Mouse (Mus musculus) hindbrain, embryonic 11.5 days (tissue): ENCODE data around the gene Letm1. TPM values are rescaled to one million over a fixed set of nuclear protein-coding genes. Genes with fewer than 3 reads are reported as not detected.

Experiments
- ATAC-seq: fragments of 200-750 bp; cut with Nextera tagmentation; 2 replicates; pipeline ENCODE4 v1.8.0; 2017; ENCODE audit warnings: mild to moderate bottlenecking, moderate TSS enrichment, moderate library complexity; ENCODE audit not compliant: low FRiP score
- DNase-seq: peaks from one replicate; pipeline ENCODE4 v3.0.0-alpha.2; 2015; ENCODE audit warnings: low spot score
- H3K27ac ChIP-seq: fragments of 300-500 bp; sonication (generic); 2 replicates; pipeline ENCODE4 v1.5.1; 2014; ENCODE audit warnings: mild to moderate bottlenecking, low read depth, low read length
- H3K27me3 ChIP-seq: fragments of 300-500 bp; sonication (generic); 2 replicates; pipeline ENCODE4 v1.6.1; 2014; ENCODE audit warnings: mild to moderate bottlenecking, low read length, moderate library complexity, mixed read lengths; ENCODE audit not compliant: control insufficient read depth, insufficient read depth
- H3K36me3 ChIP-seq: fragments of 300-500 bp; sonication (generic); 2 replicates; pipeline ENCODE4 v1.6.1; 2014; ENCODE audit warnings: mild to moderate bottlenecking, low read length, moderate library complexity, mixed read lengths; ENCODE audit not compliant: control insufficient read depth, insufficient read depth
- H3K4me1 ChIP-seq: fragments of 300-500 bp; sonication (generic); replicated peaks from 2 replicates; pipeline ENCODE4 v1.6.1; 2014; ENCODE audit warnings: low read length, mixed read lengths; ENCODE audit not compliant: control insufficient read depth, insufficient read depth
- H3K4me2 ChIP-seq: fragments of 300-500 bp; sonication (generic); replicated peaks from 2 replicates; pipeline ENCODE4 v1.6.1; 2014; ENCODE audit warnings: mild to moderate bottlenecking, low read depth, low read length
- H3K4me3 ChIP-seq: fragments of 300-500 bp; sonication (generic); 2 replicates; pipeline ENCODE4 v1.5.1; 2014; ENCODE audit warnings: low read depth, low read length
- H3K9ac ChIP-seq: fragments of 300-500 bp; sonication (generic); 2 replicates; pipeline ENCODE4 v1.6.1; 2014; ENCODE audit warnings: low read depth, low read length
- H3K9me3 ChIP-seq: fragments of 300-500 bp; sonication (generic); 2 replicates; pipeline ENCODE4 v1.6.1; 2016; ENCODE audit warnings: low read length; ENCODE audit not compliant: control insufficient read depth
- WGBS: fragments of 180-500 bp; shearing (Covaris S2); extraction: QIAGEN DNeasy Blood & Tissue Kit; methylation state at CpG from one replicate; pipeline ENCODE4 v1.1.7; 2014; 5-methylcytosine and 5-hydroxymethylcytosine counted together
- polyA plus RNA-seq: library from polyadenylated mRNA; unstranded; fragments of >200 nt; fragmentation: Nextera tagmentation; extraction: Ambion mirVana; gene quantifications from 2 replicates; pipeline ENCODE4 v1.2.1, GENCODE M21; 2014

The Letm1 gene
- polyA plus RNA-seq, result 40.2 and 44.9 TPM in 2 replicates

DNA sequence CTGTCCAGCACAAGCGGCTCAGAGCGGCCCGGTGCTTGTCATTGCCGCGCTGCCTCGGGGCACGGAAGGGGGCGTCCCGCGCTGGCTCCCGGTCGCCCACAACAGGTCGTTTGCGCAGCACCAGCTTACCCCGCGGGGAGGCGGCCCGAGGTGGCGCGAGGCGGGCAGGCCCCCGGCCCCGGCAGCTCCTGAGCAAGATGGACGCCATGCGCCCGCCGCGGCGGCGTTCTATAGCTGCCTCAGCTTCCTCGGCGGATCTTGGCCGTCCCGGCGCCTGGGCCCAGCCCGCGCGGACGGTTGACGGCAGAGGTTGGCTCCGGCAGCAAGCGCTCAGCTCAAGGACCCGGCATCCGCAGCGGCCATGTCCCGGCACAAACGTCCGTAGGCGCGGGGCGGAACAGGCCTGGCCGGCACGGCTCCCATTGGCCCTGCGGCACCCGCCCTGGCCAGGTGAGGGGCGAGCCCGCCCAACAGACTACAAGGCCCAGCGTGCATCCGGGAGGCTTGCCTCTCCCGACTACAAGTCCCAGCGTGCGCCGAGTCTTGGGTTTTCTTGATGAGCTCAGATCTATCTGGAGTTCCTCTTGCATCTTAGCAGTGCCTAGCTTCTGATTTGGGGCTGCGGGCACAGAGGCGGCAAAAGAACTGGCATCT, at the start of gene Letm1:
Gene Letm1 (minus strand): TSS at position 473 of the 654 bp plus-strand sequence.
- Histone ChIP-seq H3K27me3 (no peaks in the 10 kb centered on the region), H3K27ac (peak within 1 kb of the TSS; percentile 86), H3K36me3 (no peaks in the 10 kb centered on the region), H3K4me3 (peak within 1 kb of the TSS; percentile 88), H3K4me2 (peak within 1 kb of the TSS; percentile 88), H3K9me3 (no peaks in the 10 kb centered on the region), H3K4me1 (no peaks in the 10 kb centered on the region; the same call in 1 of the 2 replicates), H3K9ac (peak within 1 kb of the TSS; percentile 85)
- peak; percentile 100 for ATAC-seq
- DNase-seq, result peak; percentile 93
- WGBS, result under 1% methylated on average over 61 of the region's 65 CpGs

DNA sequence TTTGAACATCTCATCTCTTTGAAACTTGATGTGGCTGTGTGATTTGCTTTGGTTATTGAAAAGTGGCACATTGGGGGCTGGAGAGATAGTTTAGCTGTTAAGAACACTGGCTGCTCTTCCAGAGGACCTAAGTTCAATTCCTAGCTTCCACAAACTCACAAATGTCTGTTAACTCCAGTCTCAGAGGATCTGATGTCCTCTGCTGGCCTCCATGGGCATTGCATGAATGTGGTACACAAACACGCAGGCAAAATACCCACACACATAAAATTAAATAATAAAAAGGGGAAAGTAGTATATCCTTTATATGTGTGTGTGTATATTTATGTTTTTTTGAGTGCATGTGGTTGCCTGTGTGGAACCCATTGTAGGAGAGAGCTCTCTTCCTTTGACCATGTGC, 48.2 kb upstream of the Letm1 start:
- no peak overlapping the region for H3K4me2 ChIP-seq
- H3K27ac ChIP-seq, result no peak overlapping the region
- H3K9me3 ChIP-seq, result no peaks in the 10 kb centered on the region
- H3K36me3 ChIP-seq, result no peaks in the 10 kb centered on the region
- no peaks in the 10 kb centered on the region for H3K4me1 ChIP-seq
- DNase-seq (no peak), ATAC-seq (no peak)
- H3K27me3 ChIP-seq, result no peaks in the 10 kb centered on the region
- H3K9ac ChIP-seq, result no peak overlapping the region
- H3K4me3 ChIP-seq, result no peak overlapping the region
- 86% methylated on average over 1 of the region's 1 CpGs for WGBS

GRCm38 (mm10) chr5:33829958-33830357, 47.3 kb upstream of the Letm1 start:
- ATAC-seq (no peak), DNase-seq (no peak)
- no peak overlapping the region for H3K4me3 ChIP-seq
- H3K36me3 ChIP-seq, result no peaks in the 10 kb centered on the region
- no peak overlapping the region for H3K27ac ChIP-seq
- no peak overlapping the region for H3K4me2 ChIP-seq
- 91% methylated on average over 3 of the region's 3 CpGs for WGBS
- no peaks in the 10 kb centered on the region for H3K27me3 ChIP-seq
- no peaks in the 10 kb centered on the region for H3K9me3 ChIP-seq
- H3K9ac ChIP-seq, result no peak overlapping the region
- H3K4me1 ChIP-seq, result no peaks in the 10 kb centered on the region

- Histone ChIP-seq H3K4me2 (no peak overlapping the region), H3K9me3 (no peaks in the 10 kb centered on the region), H3K36me3 (no peaks in the 10 kb centered on the region), H3K4me1 (no peaks in the 10 kb centered on the region; the same call in 1 of the 2 replicates), H3K27me3 (no peaks in the 10 kb centered on the region), H3K9ac (no peak overlapping the region), H3K27ac (no peak overlapping the region), H3K4me3 (no peak overlapping the region)
- DNase-seq (no peak), ATAC-seq (no peak)
- 87% methylated on average over 8 of the region's 8 CpGs for WGBS
Measured at GRCm38 (mm10) chr5:33828107-33828506, 45.5 kb upstream of the Letm1 start.

- no peak overlapping the region for H3K27ac ChIP-seq
- no peaks in the 10 kb centered on the region for H3K27me3 ChIP-seq
- DNase-seq (no peak), ATAC-seq (no peak)
- H3K4me3 ChIP-seq, result no peak overlapping the region
- no peaks in the 10 kb centered on the region for H3K9me3 ChIP-seq
- no peaks in the 10 kb centered on the region; the same call in 1 of the 2 replicates for H3K4me1 ChIP-seq
- no peaks in the 10 kb centered on the region for H3K36me3 ChIP-seq
- H3K9ac ChIP-seq, result no peak overlapping the region
- no peak overlapping the region for H3K4me2 ChIP-seq
Measured at GRCm38 (mm10) chr5:33826001-33826400, 43.4 kb upstream of the Letm1 start.

DNA sequence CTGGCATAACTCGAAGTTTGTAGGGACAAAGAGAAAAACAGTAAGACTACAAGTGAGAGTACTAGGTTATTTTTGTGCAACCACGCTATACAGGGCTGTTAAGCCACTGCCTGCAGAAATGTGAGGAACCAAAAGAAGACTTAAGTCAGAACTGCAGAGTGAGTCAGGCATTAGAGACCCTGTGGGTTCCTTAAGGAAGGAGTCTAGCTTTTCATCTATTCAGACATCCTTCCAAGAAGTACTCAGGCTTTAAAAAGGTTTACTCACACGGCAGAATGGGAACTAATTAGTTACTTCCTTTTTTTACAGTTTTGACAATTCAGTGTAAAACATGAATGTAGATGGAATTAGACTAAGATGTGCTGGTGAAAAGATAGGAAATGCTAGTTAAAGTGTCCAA, 39.8 kb upstream of the Letm1 start:
- no peak for ATAC-seq
- Histone ChIP-seq H3K4me2 (peak overlapping the region; percentile 65), H3K36me3 (no peaks in the 10 kb centered on the region), H3K4me3 (peak overlapping the region; percentile 100), H3K27me3 (no peaks in the 10 kb centered on the region), H3K9ac (peak overlapping the region; percentile 100), H3K4me1 (peaks cover 10% of the 10 kb centered on the region), H3K27ac (no peak overlapping the region), H3K9me3 (no peaks in the 10 kb centered on the region)
- DNase-seq, result no peak
- WGBS, result 43% methylated on average over 3 of the region's 3 CpGs

DNA sequence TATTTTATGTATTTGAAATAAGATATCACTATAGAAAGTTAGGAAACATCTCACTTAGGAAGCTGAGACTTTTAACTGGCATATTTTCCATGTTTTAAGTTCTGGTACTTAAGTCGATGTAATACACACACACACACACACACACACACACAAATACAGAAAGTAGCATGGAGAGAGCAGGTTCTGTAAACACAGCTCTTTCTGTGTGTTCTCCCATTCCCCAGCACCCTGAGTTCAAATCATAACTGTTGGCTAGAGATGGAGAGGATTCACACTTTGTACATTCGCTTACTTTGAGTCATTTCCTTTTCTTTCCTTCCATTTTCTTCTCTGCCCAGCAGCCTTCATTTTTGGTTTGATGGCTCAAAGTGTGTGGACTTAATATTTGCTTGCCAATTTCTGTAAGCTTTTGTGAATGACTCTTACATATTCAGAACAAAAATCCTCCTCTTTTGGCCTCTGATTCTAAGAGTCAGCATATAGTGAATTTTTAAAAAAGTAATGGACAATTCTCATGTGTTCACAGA, 39.3 kb upstream of the Letm1 start:
- peak overlapping the region; percentile 100 for H3K4me3 ChIP-seq
- H3K9ac ChIP-seq, result peak overlapping the region; percentile 100
- H3K27me3 ChIP-seq, result no peaks in the 10 kb centered on the region
- ATAC-seq (no peak), DNase-seq (peak; percentile 21)
- H3K4me1 ChIP-seq, result peaks cover 10% of the 10 kb centered on the region
- peak overlapping the region; percentile 65 for H3K4me2 ChIP-seq
- 37% methylated on average over 2 of the region's 2 CpGs for WGBS
- H3K9me3 ChIP-seq, result no peaks in the 10 kb centered on the region
- H3K36me3 ChIP-seq, result no peaks in the 10 kb centered on the region
- H3K27ac ChIP-seq, result no peak overlapping the region

DNA sequence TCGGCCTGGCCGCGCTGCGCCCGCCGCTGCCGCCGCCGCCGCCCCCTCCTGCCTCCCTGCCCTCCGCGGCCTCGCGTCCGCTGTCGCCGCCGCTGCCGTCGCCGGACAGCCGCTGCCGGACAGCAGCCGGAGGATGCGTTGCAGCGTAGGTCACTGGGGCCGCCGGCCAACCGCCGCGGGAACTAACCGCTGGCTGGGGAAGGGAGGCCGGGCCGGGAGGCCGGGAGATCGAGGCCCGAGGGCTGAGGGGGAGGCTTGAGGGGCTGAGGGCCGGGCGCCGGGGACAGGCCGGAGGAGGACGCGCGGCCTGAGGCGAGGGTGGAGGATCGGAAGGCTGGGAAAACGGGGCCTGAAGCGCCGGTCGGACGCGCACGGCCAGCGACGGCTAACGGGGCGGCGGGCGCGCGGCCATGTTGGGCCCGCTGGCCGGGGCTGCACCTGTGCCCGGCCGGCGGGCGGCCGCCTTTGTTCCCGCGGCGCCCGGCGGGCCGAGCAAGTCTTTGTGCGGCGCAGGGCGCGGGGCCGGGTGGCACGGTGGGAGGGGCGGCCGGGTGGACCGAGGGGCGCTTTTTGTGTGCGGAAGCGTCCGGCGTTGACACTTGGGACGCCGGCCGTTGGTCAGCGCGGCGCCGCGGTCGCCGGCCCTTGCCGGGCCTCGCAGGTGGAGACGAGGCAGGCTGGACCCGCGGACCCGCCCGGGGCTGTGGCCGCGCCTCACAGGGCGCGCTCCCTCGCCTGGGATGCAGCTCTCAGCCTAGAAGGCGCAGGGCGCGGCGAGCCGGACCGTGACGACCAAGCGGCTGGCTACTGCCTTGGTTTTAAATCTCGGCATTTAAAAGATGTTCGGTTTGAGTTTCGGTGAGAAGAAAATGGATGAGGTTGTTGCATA, 38.4 kb upstream of the Letm1 start:
- DNase-seq (peak; percentile 78), ATAC-seq (peak; percentile 70)
- no peaks in the 10 kb centered on the region for H3K9me3 ChIP-seq
- peak overlapping the region; percentile 100 for H3K27ac ChIP-seq
- H3K27me3 ChIP-seq, result no peaks in the 10 kb centered on the region
- no peaks in the 10 kb centered on the region for H3K36me3 ChIP-seq
- peak overlapping the region; percentile 100 for H3K9ac ChIP-seq
- H3K4me1 ChIP-seq, result peaks cover 10% of the 10 kb centered on the region
- peak overlapping the region; percentile 65 for H3K4me2 ChIP-seq
- H3K4me3 ChIP-seq, result peak overlapping the region; percentile 100
- WGBS, result 1% methylated on average over 79 of the region's 121 CpGs
